Mouse (Mus musculus) frontal cortex, postnatal 14 days (tissue): ENCODE measurements around the gene Ero1l.

Experiments used
- DNase-seq, 2 experiments: peaks; one replicate each; pipeline ENCODE4 v3.0.0; 2022; ENCODE audit warnings: low spot score in 2 of 2

Ero1l gene

GRCm38 (mm10) chr14:45318426-45319236, at the start of gene Ero1l:
Gene Ero1l (minus strand): TSS chr14:45318771.
- DNase-seq: peak; percentile 60 to 76

GRCm38 (mm10) chr14:45365196-45365587, 46.6 kb upstream of the Ero1l start:
- no peak for DNase-seq

GRCm38 (mm10) chr14:45364211-45365195, 45.9 kb upstream of the Ero1l start:
- no peak for DNase-seq

GRCm38 (mm10) chr14:45350931-45351859, 32.6 kb upstream of the Ero1l start, which contains the start of gene Styx:
Gene Styx (plus strand): TSS chr14:45351093.
- peak; percentile 76 to 88 for DNase-seq

GRCm38 (mm10) chr14:45329589-45330181, 11.1 kb upstream of the Ero1l start, which contains the start of gene Psmc6:
Gene Psmc6 (plus strand): TSS chr14:45329788.
- peak; percentile 84 to 85 for DNase-seq

- DNase-seq: no peak
Observed at GRCm38 (mm10) chr14:45329018-45329588, 10.5 kb upstream of the Ero1l start.

GRCm38 (mm10) chr14:45328072-45328713, 9.6 kb upstream of the Ero1l start:
- no peak for DNase-seq

- no peak for DNase-seq
Observed at GRCm38 (mm10) chr14:45325471-45325870, 6.9 kb upstream of the Ero1l start.

GRCm38 (mm10) chr14:45323320-45323719, 4.7 kb upstream of the Ero1l start:
- DNase-seq: no peak

- no peak for DNase-seq
Observed at GRCm38 (mm10) chr14:45322450-45322849, 3.9 kb upstream of the Ero1l start.

GRCm38 (mm10) chr14:45321622-45322021, 3.1 kb upstream of the Ero1l start:
- no peak for DNase-seq

- no peak for DNase-seq
Observed at GRCm38 (mm10) chr14:45321067-45321466, 2.5 kb upstream of the Ero1l start.

- no peak for DNase-seq
Observed at GRCm38 (mm10) chr14:45320111-45320510, 1.5 kb upstream of the Ero1l start.

GRCm38 (mm10) chr14:45319237-45319610, 653 bp upstream of the Ero1l start:
- no peak for DNase-seq

GRCm38 (mm10) chr14:45317921-45318411, 605 bp downstream of the Ero1l start:
- DNase-seq: no peak

- DNase-seq: no peak
Observed at GRCm38 (mm10) chr14:45316927-45317326, 1.6 kb downstream of the Ero1l start.

GRCm38 (mm10) chr14:45310101-45310500, 8.5 kb downstream of the Ero1l start:
- DNase-seq: no peak

GRCm38 (mm10) chr14:45309646-45310045, 8.9 kb downstream of the Ero1l start:
- no peak for DNase-seq

GRCm38 (mm10) chr14:45307630-45308328, 10.8 kb downstream of the Ero1l start:
- DNase-seq: no peak
